Mouse (Mus musculus) layer of hippocampus, postnatal 25 days (tissue): ENCODE measurements at regions not wholly inside any gene's neighbourhood (a gene's known extent, or its start where the extent isn't known, plus 50 kb on each side); places are given as distances from the start of the nearest gene placed in this dataset.

Experiments used
- DNase-seq, 2 experiments: peaks; one replicate each; pipeline ENCODE4 v3.0.0; 2022; ENCODE audit warnings: mixed read lengths in 2 of 2, low spot score in 1 of 2; ENCODE audit errors: extremely low spot score in 1 of 2

- no peak for DNase-seq
These were observed 315.0 kb upstream of the Cited2 start for GRCm38 (mm10) chr10:17407854-17408606.

DNA sequence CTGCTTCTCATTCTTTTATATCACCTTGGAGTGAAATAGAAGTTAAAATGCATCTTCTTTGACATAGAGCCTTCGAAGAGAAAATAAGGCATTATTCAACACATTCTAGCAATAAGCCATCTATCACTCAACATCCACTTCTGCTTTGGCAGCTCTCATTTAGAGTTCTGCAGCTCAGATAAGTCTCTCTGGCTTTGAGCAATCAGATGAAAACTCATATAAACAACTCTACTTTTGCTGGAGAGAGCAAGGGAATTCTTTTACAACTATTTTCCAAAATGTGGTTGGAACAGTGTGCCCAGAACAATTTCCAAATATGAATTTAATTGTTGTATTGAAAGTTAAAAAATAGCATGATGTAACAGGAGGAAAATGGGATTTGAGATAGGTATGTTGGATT lies 314.2 kb upstream of the Cited2 start:
- DNase-seq: no peak

DNA sequence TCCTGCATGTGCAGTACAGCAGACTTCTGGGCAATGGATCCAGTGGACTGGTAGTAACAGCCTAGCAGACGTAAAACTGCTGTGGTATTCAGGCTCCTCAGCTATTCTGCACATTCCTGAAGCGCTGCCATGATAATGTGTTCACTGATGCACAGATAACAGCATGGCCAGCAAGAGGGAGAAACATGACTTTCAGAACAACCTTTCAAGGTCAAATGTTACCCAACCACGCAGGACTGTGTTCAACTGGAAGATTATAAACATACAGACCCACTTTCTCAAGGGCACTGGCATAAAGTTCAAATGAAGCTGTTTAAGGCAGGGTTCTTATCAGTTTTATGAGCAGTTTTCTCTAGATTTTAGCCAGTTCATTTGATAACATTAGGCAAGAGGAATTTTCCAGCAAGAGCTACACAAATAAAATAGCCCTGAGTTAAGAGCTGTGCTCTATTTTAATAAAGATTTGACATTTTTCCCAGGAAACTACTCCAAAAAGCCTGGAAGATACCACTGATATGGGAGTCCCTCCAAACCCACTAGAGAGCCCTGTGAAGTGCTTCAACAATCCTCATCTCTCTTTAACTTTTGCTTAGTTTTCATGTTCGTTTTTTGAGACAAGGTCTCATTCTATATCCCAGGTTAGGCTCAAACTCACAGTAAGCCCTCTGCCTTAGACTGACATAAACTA lies 311.6 kb upstream of the Cited2 start:
- no peak for DNase-seq

DNA sequence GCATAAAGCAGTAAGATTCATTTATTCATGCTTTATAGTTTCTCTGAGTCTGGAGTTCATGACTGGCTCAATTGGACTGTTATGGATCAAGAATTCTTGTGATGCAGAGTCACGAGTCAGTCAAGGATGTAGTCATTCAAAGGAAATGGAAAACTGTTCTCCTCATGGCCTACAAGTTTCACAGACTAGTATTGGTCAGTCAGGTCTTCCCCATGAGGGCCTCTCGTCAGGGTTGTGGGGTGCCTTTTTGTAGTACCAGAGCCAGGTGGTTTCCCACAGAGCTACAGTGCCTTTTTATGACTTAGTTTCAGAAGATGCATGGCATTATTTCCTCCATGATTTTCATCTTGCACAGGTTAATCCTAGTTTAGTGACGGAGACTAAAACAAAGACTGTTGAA lies 307.9 kb upstream of the Cited2 start:
- DNase-seq: no peak

DNA sequence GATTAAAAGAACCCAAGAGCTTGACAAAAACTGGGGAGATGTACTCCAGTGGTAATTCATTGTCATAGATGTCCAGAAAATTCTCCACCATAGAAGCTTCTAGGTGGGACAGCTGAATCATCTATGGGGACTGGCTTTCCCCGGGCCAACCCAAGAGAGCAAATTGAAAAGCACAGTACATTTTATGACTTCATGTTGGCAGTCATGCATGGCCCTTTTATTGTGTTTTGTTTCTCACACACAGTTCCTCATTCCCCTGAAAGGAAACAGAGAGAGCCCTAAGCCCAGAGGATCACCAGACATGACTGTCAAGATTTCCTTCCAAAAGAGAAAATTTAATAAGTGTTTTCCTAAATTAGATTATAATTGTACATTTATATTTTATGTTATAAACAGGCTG lies 306.9 kb upstream of the Cited2 start:
- no peak for DNase-seq

DNA sequence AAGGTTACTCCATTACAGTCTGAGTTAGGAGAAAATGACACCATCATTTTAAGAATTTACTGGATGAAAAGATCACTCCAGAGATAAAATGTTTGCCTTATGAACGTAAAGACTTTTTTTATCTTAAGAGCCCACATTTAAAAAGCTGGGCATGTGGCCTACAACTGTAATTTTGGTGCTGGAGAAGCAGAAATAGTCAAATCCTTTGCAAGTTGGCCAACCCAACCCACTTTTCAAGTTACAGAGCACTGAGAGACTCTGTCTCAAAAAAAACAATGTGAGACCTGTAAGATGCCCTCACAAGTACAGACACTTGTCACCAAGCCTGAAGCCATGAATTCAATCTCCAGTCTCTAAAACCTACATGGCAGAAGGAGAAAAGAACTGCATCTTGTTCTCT lies 305.6 kb upstream of the Cited2 start:
- DNase-seq: no peak

GRCm38 (mm10) chr10:17418227-17418685 lies 304.8 kb upstream of the Cited2 start:
- DNase-seq: no peak

- DNase-seq: no peak
These were observed 299.3 kb upstream of the Cited2 start for GRCm38 (mm10) chr10:17423584-17424278.

DNA sequence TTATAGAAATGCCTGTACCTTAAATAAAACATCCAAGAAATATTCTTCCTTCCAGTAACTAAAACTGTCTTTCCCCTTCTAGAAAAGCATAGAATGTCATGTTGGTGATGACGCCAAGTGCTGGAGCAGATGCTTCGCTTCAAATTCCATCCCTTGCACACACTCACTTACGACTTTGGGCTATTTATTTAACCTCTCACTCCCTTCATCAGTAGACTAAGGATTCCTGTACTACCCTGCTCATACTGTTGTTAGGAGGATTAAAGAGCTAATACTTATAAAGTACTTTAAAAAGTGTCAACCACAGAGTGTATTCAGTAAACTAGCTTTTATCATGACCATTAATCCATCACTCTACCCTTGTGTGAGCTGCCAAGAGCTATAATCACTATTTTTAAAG lies 296.8 kb upstream of the Cited2 start:
- DNase-seq: no peak

- DNase-seq: no peak
These were observed 295.7 kb upstream of the Cited2 start for GRCm38 (mm10) chr10:17427316-17427715.

DNA sequence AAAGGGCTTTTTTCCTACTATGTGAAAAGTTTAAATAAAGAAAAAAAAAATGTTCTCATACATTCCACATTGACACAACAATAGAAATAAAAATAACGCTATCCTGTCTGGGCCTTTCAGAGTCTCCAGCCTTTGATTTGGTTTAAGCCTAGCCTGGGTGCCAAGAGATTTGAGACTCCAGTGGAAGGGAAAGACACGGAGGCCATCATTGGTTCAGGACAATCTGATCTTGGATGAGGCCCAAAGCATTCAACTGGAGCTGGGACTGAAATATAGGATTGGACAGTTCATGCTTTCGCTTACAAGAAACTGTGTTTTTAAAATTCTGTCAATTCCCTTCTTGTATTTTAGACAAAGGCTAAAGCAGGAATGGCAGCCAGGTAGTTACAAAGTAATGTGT lies 294.7 kb upstream of the Cited2 start:
- no peak for DNase-seq

GRCm38 (mm10) chr10:17431068-17431467 lies 291.9 kb upstream of the Cited2 start:
- no peak for DNase-seq

DNA sequence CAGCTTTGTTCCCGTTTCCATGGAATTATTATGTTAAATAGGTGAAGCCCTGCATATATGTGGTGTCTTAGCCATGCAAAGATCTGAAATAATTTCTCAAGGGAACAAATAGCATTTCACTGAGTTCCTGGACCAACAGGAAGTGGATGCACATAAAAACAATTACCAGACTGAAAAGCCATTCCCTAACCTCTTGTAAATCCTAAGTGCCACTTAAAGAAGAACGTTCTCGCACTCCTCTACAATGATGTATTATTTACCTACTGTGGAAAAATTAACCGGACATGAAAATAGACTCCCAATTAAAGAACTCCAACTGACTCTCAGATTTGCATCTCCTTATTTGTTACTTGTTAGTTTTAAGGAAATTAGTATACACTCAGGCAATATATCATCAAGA lies 288.9 kb upstream of the Cited2 start:
- no peak for DNase-seq

- no peak for DNase-seq
These were observed 272.8 kb upstream of the Cited2 start for GRCm38 (mm10) chr10:17450240-17450639.

DNA sequence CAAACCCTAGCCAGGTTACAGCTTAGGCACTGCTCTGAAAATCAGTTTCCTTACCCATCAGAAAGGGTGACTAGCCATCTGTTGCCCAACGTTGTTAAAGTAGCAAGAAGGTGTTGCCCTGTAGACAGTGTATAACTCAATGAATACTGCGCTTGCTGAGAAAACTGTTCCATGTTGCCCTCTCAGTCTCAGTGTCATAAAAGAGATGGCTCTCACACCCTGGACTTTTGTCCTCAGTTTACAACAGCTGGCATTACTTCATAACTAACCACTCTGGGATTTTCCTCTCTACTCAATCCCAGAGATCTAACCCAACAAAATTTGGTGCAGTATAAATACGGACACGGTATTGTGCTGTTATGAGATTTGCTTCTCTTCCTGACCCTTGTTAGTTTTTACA lies 252.1 kb upstream of the Cited2 start:
- no peak for DNase-seq

- DNase-seq: no peak
These were observed 250.5 kb upstream of the Cited2 start for GRCm38 (mm10) chr10:17472536-17472935.

DNA sequence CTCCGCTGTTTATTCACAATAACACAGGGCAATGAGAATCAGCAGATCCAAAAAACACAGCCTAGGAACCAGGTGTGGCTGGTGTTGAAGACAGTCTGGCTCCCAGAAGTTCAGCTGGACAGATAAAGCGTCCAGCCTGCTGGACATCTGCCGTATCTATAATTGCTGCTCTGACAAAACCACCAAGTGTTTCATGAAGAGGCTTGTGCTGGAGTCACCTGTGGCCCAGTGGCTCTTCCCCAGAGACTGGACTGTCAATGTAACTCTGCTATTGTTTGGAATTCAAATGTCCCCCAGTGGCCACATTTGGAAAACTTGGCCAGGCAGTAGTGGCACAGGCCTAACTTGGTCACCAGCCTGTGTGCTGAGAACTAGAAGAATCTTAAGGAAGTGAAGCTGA lies 247.0 kb upstream of the Cited2 start:
- no peak for DNase-seq

GRCm38 (mm10) chr10:17476720-17477119 lies 246.3 kb upstream of the Cited2 start:
- no peak for DNase-seq

DNA sequence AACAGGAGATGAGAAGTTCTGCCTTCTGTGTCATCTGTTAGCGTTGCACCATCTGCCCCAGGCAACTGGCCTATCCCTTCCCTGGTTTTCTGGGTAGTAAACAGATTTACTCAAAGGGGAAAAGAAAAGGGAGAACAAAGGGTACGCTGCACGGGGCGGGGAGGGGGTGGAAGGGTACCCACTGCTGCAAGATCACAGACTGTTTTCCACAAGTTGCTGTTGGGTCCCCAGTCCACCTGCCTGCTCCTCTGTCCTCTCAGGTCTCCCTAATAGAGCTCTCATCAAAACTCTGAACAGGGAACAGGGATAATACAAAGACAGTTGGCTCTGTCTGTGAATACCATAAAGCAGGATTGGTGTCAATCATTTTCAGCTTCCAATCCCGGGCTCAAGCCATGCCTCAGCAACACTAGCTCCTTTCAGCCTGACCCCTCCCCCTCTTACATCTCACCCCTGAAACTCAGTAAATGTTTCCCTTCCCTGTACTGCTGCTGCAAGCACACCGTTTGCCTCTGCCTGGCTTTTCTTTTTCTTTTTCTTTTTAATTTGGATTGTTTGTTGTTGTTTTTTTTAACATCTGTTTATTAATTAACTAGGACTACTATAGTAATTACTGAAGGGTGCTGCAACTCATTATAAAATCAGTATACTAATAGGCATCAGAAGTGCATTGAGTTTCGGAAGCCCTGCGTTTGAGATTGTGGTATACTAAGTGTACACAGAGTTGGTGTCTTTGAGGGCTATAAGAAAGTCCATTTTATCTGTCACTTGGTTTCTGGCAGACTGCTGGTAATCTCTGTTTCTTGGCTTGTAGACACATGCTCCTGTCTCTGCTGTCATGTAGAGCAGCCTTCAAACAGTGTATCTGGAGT lies 244.0 kb upstream of the Cited2 start:
- peak; percentile 12 to 19 for DNase-seq

DNA sequence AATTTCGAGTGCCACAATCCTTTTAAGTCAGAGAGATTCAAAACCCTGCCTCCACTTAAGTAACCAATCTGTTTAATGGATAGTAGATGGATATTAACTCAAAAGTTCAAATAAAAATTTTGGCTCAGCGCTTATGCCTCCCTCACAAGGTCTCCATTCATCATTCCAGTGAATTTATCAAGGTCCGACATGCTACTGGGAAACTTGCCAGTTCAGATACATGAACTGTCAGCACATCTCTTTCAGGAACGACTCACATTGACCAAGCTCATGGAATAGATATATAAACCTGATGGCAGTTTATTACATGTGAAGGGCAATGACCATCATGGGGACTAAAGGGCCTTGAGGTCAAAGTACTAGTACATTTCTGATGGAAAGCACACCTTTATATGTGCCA lies 240.3 kb upstream of the Cited2 start:
- no peak for DNase-seq

GRCm38 (mm10) chr10:17485049-17485449 lies 238.0 kb upstream of the Cited2 start:
- DNase-seq: no peak
